In genomic region chr11:86742605-86743004, GRCm38 (mm10) we compare ENCODE assay signal across 13 mouse cellular contexts. TPM values are rescaled to one million over a fixed set of nuclear protein-coding genes. Genes with fewer than 3 reads are reported as not detected.
DNase-seq lines count a peak whose midpoint lies in the region; ATAC-seq and TF ChIP-seq lines count a peak whose summit lies in the region.
"Had no signal": no experiment of that assay in that cellular context is flagged by ENCODE, and none has a peak within 500 bp of the region (broad histone marks: within the 10 kb centered on the region; RNA-seq: fewer than 3 reads in every experiment).

No protein-coding gene starts in this region.

- H3K27ac ChIP-seq in heart, embryonic 12.5 days (ENCODE audit: poor library complexity, severe bottlenecking): peak overlapping the region; percentile 64
- 0 out of 2 replicates have a peak overlapping the region, but pooled peaks have one; percentile 53 for H3K27ac ChIP-seq in testis, adult 2 months (ENCODE audit: control insufficient read depth, insufficient read depth, low read depth, low read length)
- peak overlapping the region; percentile 94 for H3K27ac ChIP-seq in liver, embryonic 15.5 days (replicated peaks)
- H3K27ac ChIP-seq: embryonic facial prominence, embryonic 13.5 days; limb, embryonic 12.5 days had no signal

- H3K4me1 ChIP-seq in heart, embryonic 12.5 days (replicated peaks): peaks cover 39% of the 10 kb centered on the region
- H3K4me1 ChIP-seq in testis, adult 2 months (ENCODE audit: control insufficient read depth, insufficient read depth, low read length): no peaks in the 10 kb centered on the region; the same call in 1 of the 2 replicates
- peaks cover 87% of the 10 kb centered on the region for H3K4me1 ChIP-seq in liver, embryonic 15.5 days (replicated peaks)

- H3K27me3 ChIP-seq in heart, embryonic 12.5 days (replicated peaks): no peaks in the 10 kb centered on the region
- no peaks in the 10 kb centered on the region for H3K27me3 ChIP-seq in testis, adult 2 months (ENCODE audit: control insufficient read depth, insufficient read depth, low read length)
- H3K27me3 ChIP-seq in liver, embryonic 15.5 days: no peaks in the 10 kb centered on the region
- H3K27me3 ChIP-seq: embryonic facial prominence, embryonic 13.5 days; limb, embryonic 12.5 days had no signal

- H3K9me3 ChIP-seq in heart, embryonic 12.5 days (replicated peaks): no peaks in the 10 kb centered on the region
- no peaks in the 10 kb centered on the region for H3K9me3 ChIP-seq in liver, embryonic 15.5 days (replicated peaks)
- H3K9me3 ChIP-seq: embryonic facial prominence, embryonic 13.5 days; limb, embryonic 12.5 days had no signal

- 0 out of 2 replicates have a peak overlapping the region, but pooled peaks have one; percentile 3 for H3K9ac ChIP-seq in heart, embryonic 12.5 days
- peak overlapping the region; percentile 45 for H3K9ac ChIP-seq in liver, embryonic 15.5 days
- H3K9ac ChIP-seq: embryonic facial prominence, embryonic 13.5 days; limb, embryonic 12.5 days had no signal

- DNase-seq in heart, postnatal 10 days: no peak
- DNase-seq in testis, postnatal 10 days (ENCODE audit: low spot score): no peak
- DNase-seq in ovary, postnatal 10 days (ENCODE audit: low spot score): no peak
- DNase-seq in gastrocnemius, postnatal 25 days: no peak
- DNase-seq in gastrocnemius, postnatal 4 days (ENCODE audit: low spot score in 2 of 2): no peak
- DNase-seq: adrenal gland, postnatal 10 days; cerebellum, adult 18-20 months; layer of hippocampus, postnatal 36 days had no signal

- no peaks in the 10 kb centered on the region for H3K36me3 ChIP-seq in heart, embryonic 12.5 days
- no peaks in the 10 kb centered on the region for H3K36me3 ChIP-seq in testis, adult 2 months (ENCODE audit: control insufficient read depth, insufficient read depth, low read length)
- 0 out of 2 replicates have a peak, but pooled peaks cover 8% of the 10 kb centered on the region for H3K36me3 ChIP-seq in liver, embryonic 15.5 days (replicated peaks)
- H3K36me3 ChIP-seq: embryonic facial prominence, embryonic 13.5 days; limb, embryonic 12.5 days had no signal

- H3K4me2 ChIP-seq in heart, embryonic 12.5 days: peak overlapping the region; percentile 29
- peak overlapping the region; percentile 69 for H3K4me2 ChIP-seq in liver, embryonic 15.5 days
- H3K4me2 ChIP-seq: embryonic facial prominence, embryonic 13.5 days; limb, embryonic 12.5 days had no signal

- whole genome bisulfite sequencing in heart, embryonic 12.5 days: 4% methylated on average over 2 of the region's 2 CpGs
- 4% methylated on average over 2 of the region's 2 CpGs for WGBS in liver, embryonic 15.5 days (ENCODE audit: insufficient replicate concordance)

- H3K4me3 ChIP-seq in heart, embryonic 12.5 days: no peak overlapping the region
- H3K4me3 ChIP-seq in testis, adult 2 months (ENCODE audit: control insufficient read depth, low read depth, low read length): no peak overlapping the region
- peak overlapping the region; percentile 37 for H3K4me3 ChIP-seq in liver, embryonic 15.5 days (replicated peaks)
- H3K4me3 ChIP-seq: embryonic facial prominence, embryonic 13.5 days; limb, embryonic 12.5 days had no signal

- intact Hi-C loops in heart, postnatal 10 days (cut with DNase I): no loop called here

- ATAC-seq in heart, embryonic 12.5 days (ENCODE audit: insufficient number of reproducible peaks, low FRiP score): peak; percentile 93
- peak; percentile 97 for ATAC-seq in liver, embryonic 15.5 days (ENCODE audit: insufficient read depth)

- TF ChIP-seq POLR2A in testis, adult 2 months (IDR thresholded peaks at IDR 0.05; ENCODE audit: control insufficient read depth, low read depth, low read length): no peak

- TF ChIP-seq CTCF in testis, adult 2 months (IDR thresholded peaks at IDR 0.05; ENCODE audit: control insufficient read depth, insufficient read depth, insufficient replicate concordance, low read depth, low read length): no peak

RNA-seq across cellular contexts. Expression of gene Cltc, which starts 14.8 kb away (rescaled TPM):
- 194 and 206 TPM in 2 replicates for polyA plus RNA-seq in heart, embryonic 12.5 days (2016; fragmentation: Nextera tagmentation; extraction: Ambion mirVana)
- total RNA-seq in heart, postnatal 10 days (2021): 100 to 1,000 TPM; 210 to 211 TPM
- 32.3 and 38.1 TPM in 2 replicates for polyA plus RNA-seq in testis, adult 2 months (2012; rRNA removed)
- 79.4 and 91.3 TPM in 2 replicates for polyA plus RNA-seq in liver, embryonic 15.5 days (2015; fragmentation: Nextera tagmentation; extraction: Ambion mirVana)
- total RNA-seq in gastrocnemius, postnatal 25 days (2021): 100 to 1,000 TPM; 111 to 112 TPM
- 100 to 1,000 TPM; 185 to 196 TPM for total RNA-seq in gastrocnemius, postnatal 4 days (2021)

RNA-seq across cellular contexts. Expression of gene Ptrh2, which starts 58.8 kb away (rescaled TPM):
- polyA plus RNA-seq in heart, embryonic 12.5 days (2016; fragmentation: Nextera tagmentation; extraction: Ambion mirVana): 21.5 TPM in 2 replicates
- 1 to 10 TPM; 8.7 to 9.3 TPM for total RNA-seq in heart, postnatal 10 days (2021)
- 3.1 and 3.4 TPM in 2 replicates for polyA plus RNA-seq in testis, adult 2 months (2012; rRNA removed)
- polyA plus RNA-seq in liver, embryonic 15.5 days (2015; fragmentation: Nextera tagmentation; extraction: Ambion mirVana): 14.3 and 15.0 TPM in 2 replicates
- 1 to 10 TPM; 5.1 to 5.3 TPM for total RNA-seq in gastrocnemius, postnatal 25 days (2021)
- total RNA-seq in gastrocnemius, postnatal 4 days (2021): 10 to 100 TPM; 10.2 to 11.9 TPM

RNA-seq across cellular contexts. Expression of gene Vmp1, which starts 59.0 kb away (rescaled TPM):
- 104 and 109 TPM in 2 replicates for polyA plus RNA-seq in heart, embryonic 12.5 days (2016; fragmentation: Nextera tagmentation; extraction: Ambion mirVana)
- 10 to 100 TPM; 49.8 to 53.1 TPM for total RNA-seq in heart, postnatal 10 days (2021)
- 19.0 and 19.2 TPM in 2 replicates for polyA plus RNA-seq in testis, adult 2 months (2012; rRNA removed)
- polyA plus RNA-seq in liver, embryonic 15.5 days (2015; fragmentation: Nextera tagmentation; extraction: Ambion mirVana): 80.8 and 81.0 TPM in 2 replicates
- 10 to 100 TPM; 83.0 to 89.8 TPM for total RNA-seq in gastrocnemius, postnatal 25 days (2021)
- total RNA-seq in gastrocnemius, postnatal 4 days (2021): 10 to 100 TPM; 55.1 to 65.5 TPM
